Mouse (Mus musculus) forebrain, postnatal 0 days (tissue): Measurements from ENCODE around the gene Snx29. TPM values are rescaled to one million over a fixed set of nuclear protein-coding genes. Genes with fewer than 3 reads are reported as not detected.

Experiments used
- ATAC-seq: fragments of 200-750 bp; cut with Nextera tagmentation; 2 replicates; pipeline ENCODE4 v1.8.0; 2017; ENCODE audit warnings: mild to moderate bottlenecking, moderate library complexity
- DNase-seq: peaks from one replicate; pipeline ENCODE4 v3.0.0-alpha.2; 2015
- H3K27ac ChIP-seq: fragments of 300-500 bp; sonication (generic); 2 replicates; pipeline ENCODE4 v1.5.1; 2014; ENCODE audit warnings: low read depth, mild to moderate bottlenecking, antibody characterized with exemption, low read length, moderate library complexity, mixed read lengths
- H3K27me3 ChIP-seq: fragments of 300-500 bp; sonication (generic); 2 replicates; pipeline ENCODE4 v1.6.1; 2014; ENCODE audit warnings: mild to moderate bottlenecking, low read length, mixed read lengths; ENCODE audit not compliant: insufficient read depth
- H3K36me3 ChIP-seq: fragments of 300-500 bp; sonication (generic); 2 replicates; pipeline ENCODE4 v1.6.1; 2014; ENCODE audit warnings: mild to moderate bottlenecking, moderate library complexity; ENCODE audit not compliant: insufficient read depth
- H3K4me1 ChIP-seq: fragments of 300-500 bp; sonication (generic); 2 replicates; pipeline ENCODE4 v1.6.1; 2014; ENCODE audit warnings: antibody characterized with exemption; ENCODE audit not compliant: insufficient read depth
- H3K4me2 ChIP-seq: fragments of 300-500 bp; sonication (generic); 2 replicates; pipeline ENCODE4 v1.6.1; 2014; ENCODE audit warnings: low read depth, mild to moderate bottlenecking, moderate library complexity
- H3K4me3 ChIP-seq: fragments of 300-500 bp; sonication (generic); 2 replicates; pipeline ENCODE4 v1.5.1; 2014; ENCODE audit warnings: low read depth, low read length, mixed read lengths
- H3K9ac ChIP-seq: fragments of 300-500 bp; sonication (generic); 2 replicates; pipeline ENCODE4 v1.6.1; 2014; ENCODE audit warnings: mild to moderate bottlenecking
- H3K9me3 ChIP-seq: fragments of 300-500 bp; sonication (generic); 2 replicates; pipeline ENCODE4 v1.6.1; 2016; ENCODE audit warnings: low read length
- CTCF ChIP-seq: sonication (generic); IDR thresholded peaks from 2 replicates; pipeline ENCODE4 v1.5.1; 2016; ENCODE audit warnings: antibody characterized with exemption, control low read depth, low read depth
- WGBS: fragments of 180-500 bp; shearing (Covaris S2); extraction: QIAGEN DNeasy Blood & Tissue Kit; methylation state at CpG from one replicate; pipeline ENCODE4 v1.1.7; 2014; 5-methylcytosine and 5-hydroxymethylcytosine counted together
- polyA plus RNA-seq: library from polyadenylated mRNA; unstranded; fragments of >200 nt; fragmentation: Nextera tagmentation; extraction: Ambion mirVana; gene quantifications from 2 replicates; pipeline ENCODE4 v1.2.1, GENCODE M21; 2015
- total RNA-seq: library from RNA; depleted of rRNA; stranded (reverse); fragments of >200 nt; gene quantifications from 2 replicates; pipeline ENCODE4 v1.2.3, GENCODE M21; 2014

Snx29 gene
- total and polyA plus RNA-seq, 2 experiments from 2014 or later: 5.8 to 20.6 TPM

- H3K4me2 ChIP-seq: no peak overlapping the region
- H3K27ac ChIP-seq: no peak overlapping the region
- no peak overlapping the region for H3K4me3 ChIP-seq
- H3K9ac ChIP-seq: no peak overlapping the region
- ATAC-seq: no peak
- H3K27me3 ChIP-seq: no peaks in the 10 kb centered on the region
- H3K4me1 ChIP-seq: no peaks in the 10 kb centered on the region
- no peak for DNase-seq
- WGBS: 94% methylated on average over 8 of the region's 8 CpGs
- TF ChIP-seq CTCF: no peak
- no peaks in the 10 kb centered on the region for H3K36me3 ChIP-seq
- no peaks in the 10 kb centered on the region for H3K9me3 ChIP-seq
Observed at GRCm38 (mm10) chr16:11550043-11550725, 227.5 kb downstream of the Snx29 start.

- ATAC-seq (no peak), DNase-seq (no peak)
- no peaks in the 10 kb centered on the region for H3K4me1 ChIP-seq
- H3K9me3 ChIP-seq: no peaks in the 10 kb centered on the region
- H3K27me3 ChIP-seq: no peaks in the 10 kb centered on the region
- H3K4me2 ChIP-seq: no peak overlapping the region
- H3K27ac ChIP-seq: no peak overlapping the region
- 87% methylated on average over 2 of the region's 2 CpGs for WGBS
- no peak overlapping the region for H3K9ac ChIP-seq
- no peaks in the 10 kb centered on the region for H3K36me3 ChIP-seq
- no peak for TF ChIP-seq CTCF
- no peak overlapping the region for H3K4me3 ChIP-seq
Observed at GRCm38 (mm10) chr16:11561714-11562113, 239.0 kb downstream of the Snx29 start.

GRCm38 (mm10) chr16:11563846-11564245 lies 241.1 kb downstream of the Snx29 start:
- no peak for TF ChIP-seq CTCF
- 46% methylated on average over 4 of the region's 4 CpGs for WGBS
- Histone ChIP-seq H3K4me2 (no peak overlapping the region), H3K4me1 (no peaks in the 10 kb centered on the region), H3K4me3 (no peak overlapping the region), H3K36me3 (no peaks in the 10 kb centered on the region), H3K9me3 (no peaks in the 10 kb centered on the region), H3K27ac (no peak overlapping the region), H3K9ac (no peak overlapping the region), H3K27me3 (no peaks in the 10 kb centered on the region)
- ATAC-seq (no peak), DNase-seq (no peak)

GRCm38 (mm10) chr16:11565126-11565525 lies 242.4 kb downstream of the Snx29 start:
- no peak overlapping the region for H3K9ac ChIP-seq
- TF ChIP-seq CTCF: no peak
- H3K9me3 ChIP-seq: no peaks in the 10 kb centered on the region
- H3K4me1 ChIP-seq: no peaks in the 10 kb centered on the region
- H3K36me3 ChIP-seq: no peaks in the 10 kb centered on the region
- no peak overlapping the region for H3K27ac ChIP-seq
- DNase-seq (no peak), ATAC-seq (no peak)
- 77% methylated on average over 11 of the region's 11 CpGs for WGBS
- H3K4me2 ChIP-seq: no peak overlapping the region
- no peaks in the 10 kb centered on the region for H3K27me3 ChIP-seq
- H3K4me3 ChIP-seq: no peak overlapping the region

- Histone ChIP-seq H3K27ac (no peak overlapping the region), H3K4me3 (no peak overlapping the region), H3K4me1 (no peaks in the 10 kb centered on the region), H3K9me3 (no peaks in the 10 kb centered on the region), H3K27me3 (no peaks in the 10 kb centered on the region), H3K4me2 (no peak overlapping the region), H3K9ac (no peak overlapping the region), H3K36me3 (peaks cover 8% of the 10 kb centered on the region)
- no peak for DNase-seq
- no peak for ATAC-seq
- no peak for TF ChIP-seq CTCF
- WGBS: 81% methylated on average over 3 of the region's 3 CpGs
Observed at GRCm38 (mm10) chr16:11567594-11567993, 244.9 kb downstream of the Snx29 start.

- Histone ChIP-seq H3K36me3 (peaks cover 13% of the 10 kb centered on the region), H3K9me3 (no peaks in the 10 kb centered on the region), H3K4me1 (no peaks in the 10 kb centered on the region), H3K9ac (no peak overlapping the region), H3K4me2 (no peak overlapping the region), H3K27ac (no peak overlapping the region), H3K27me3 (no peaks in the 10 kb centered on the region), H3K4me3 (no peak overlapping the region)
- TF ChIP-seq CTCF: no peak
- 69% methylated on average over 4 of the region's 4 CpGs for WGBS
- DNase-seq (no peak), ATAC-seq (no peak)
Observed at GRCm38 (mm10) chr16:11568095-11568494, 245.4 kb downstream of the Snx29 start.

GRCm38 (mm10) chr16:11568601-11569000 lies 245.9 kb downstream of the Snx29 start:
- DNase-seq (no peak), ATAC-seq (no peak)
- no peak overlapping the region for H3K4me3 ChIP-seq
- H3K4me2 ChIP-seq: no peak overlapping the region
- H3K4me1 ChIP-seq: no peaks in the 10 kb centered on the region
- H3K9me3 ChIP-seq: no peaks in the 10 kb centered on the region
- TF ChIP-seq CTCF: no peak
- H3K9ac ChIP-seq: no peak overlapping the region
- no peaks in the 10 kb centered on the region for H3K27me3 ChIP-seq
- H3K36me3 ChIP-seq: peaks cover 13% of the 10 kb centered on the region
- no peak overlapping the region for H3K27ac ChIP-seq

GRCm38 (mm10) chr16:11569127-11569526 lies 246.4 kb downstream of the Snx29 start:
- DNase-seq: no peak

More at GRCm38 (mm10) chr16:11569127-11569526, 246.4 kb downstream of the Snx29 start:
- Histone ChIP-seq H3K36me3 (peaks cover 13% of the 10 kb centered on the region), H3K27ac (no peak overlapping the region), H3K27me3 (no peaks in the 10 kb centered on the region), H3K9me3 (no peaks in the 10 kb centered on the region), H3K4me1 (no peaks in the 10 kb centered on the region), H3K4me2 (no peak overlapping the region), H3K4me3 (no peak overlapping the region), H3K9ac (no peak overlapping the region)
- ATAC-seq: no peak
- 67% methylated on average over 6 of the region's 6 CpGs for WGBS
- no peak for TF ChIP-seq CTCF
